Mouse (Mus musculus) liver, embryonic 12.5 days (tissue): ENCODE data around the gene H60c. TPM values are rescaled to one million over a fixed set of nuclear protein-coding genes. Genes with fewer than 3 reads are reported as not detected.

Experiments
- ATAC-seq: fragments of 200-750 bp; cut with Nextera tagmentation; 2 replicates; pipeline ENCODE4 v1.8.0; 2017; ENCODE audit warnings: moderate number of reproducible peaks, mild to moderate bottlenecking, moderate library complexity
- H3K27ac ChIP-seq: fragments of 300-500 bp; sonication (generic); 2 replicates; pipeline ENCODE4 v1.5.1; 2016; ENCODE audit warnings: mild to moderate bottlenecking
- H3K27me3 ChIP-seq: fragments of 300-500 bp; sonication (generic); replicated peaks from 2 replicates; pipeline ENCODE4 v1.6.1; 2016; ENCODE audit warnings: mild to moderate bottlenecking, moderate library complexity
- H3K36me3 ChIP-seq: fragments of 300-500 bp; sonication (generic); 2 replicates; pipeline ENCODE4 v1.6.1; 2016; ENCODE audit warnings: mild to moderate bottlenecking, moderate library complexity
- H3K4me1 ChIP-seq: fragments of 300-500 bp; sonication (generic); 2 replicates; pipeline ENCODE4 v1.6.1; 2016
- H3K4me2 ChIP-seq: fragments of 300-500 bp; sonication (generic); 2 replicates; pipeline ENCODE4 v1.6.1; 2016; ENCODE audit warnings: mild to moderate bottlenecking, moderate library complexity
- H3K4me3 ChIP-seq: fragments of 300-500 bp; sonication (generic); 2 replicates; pipeline ENCODE4 v1.5.1; 2016; ENCODE audit warnings: mild to moderate bottlenecking, moderate library complexity
- H3K9ac ChIP-seq: fragments of 300-500 bp; sonication (generic); 2 replicates; pipeline ENCODE4 v1.6.1; 2016; ENCODE audit warnings: mild to moderate bottlenecking, moderate library complexity
- H3K9me3 ChIP-seq: fragments of 300-500 bp; sonication (generic); replicated peaks from 2 replicates; pipeline ENCODE4 v1.6.1; 2016; ENCODE audit warnings: mild to moderate bottlenecking, moderate library complexity
- WGBS: fragments of 180-500 bp; shearing (Covaris S2); methylation state at CpG from one replicate; pipeline ENCODE4 v1.1.7; 2016; ENCODE audit not compliant: insufficient replicate concordance; 5-methylcytosine and 5-hydroxymethylcytosine counted together
- polyA plus RNA-seq: library from polyadenylated mRNA; unstranded; fragments of >200 nt; fragmentation: Nextera tagmentation; extraction: Ambion mirVana; gene quantifications from 2 replicates; pipeline ENCODE4 v1.2.1, GENCODE M21; 2016

The H60c gene
- polyA plus RNA-seq, 1 experiment from 2014 or later, result not detected

DNA sequence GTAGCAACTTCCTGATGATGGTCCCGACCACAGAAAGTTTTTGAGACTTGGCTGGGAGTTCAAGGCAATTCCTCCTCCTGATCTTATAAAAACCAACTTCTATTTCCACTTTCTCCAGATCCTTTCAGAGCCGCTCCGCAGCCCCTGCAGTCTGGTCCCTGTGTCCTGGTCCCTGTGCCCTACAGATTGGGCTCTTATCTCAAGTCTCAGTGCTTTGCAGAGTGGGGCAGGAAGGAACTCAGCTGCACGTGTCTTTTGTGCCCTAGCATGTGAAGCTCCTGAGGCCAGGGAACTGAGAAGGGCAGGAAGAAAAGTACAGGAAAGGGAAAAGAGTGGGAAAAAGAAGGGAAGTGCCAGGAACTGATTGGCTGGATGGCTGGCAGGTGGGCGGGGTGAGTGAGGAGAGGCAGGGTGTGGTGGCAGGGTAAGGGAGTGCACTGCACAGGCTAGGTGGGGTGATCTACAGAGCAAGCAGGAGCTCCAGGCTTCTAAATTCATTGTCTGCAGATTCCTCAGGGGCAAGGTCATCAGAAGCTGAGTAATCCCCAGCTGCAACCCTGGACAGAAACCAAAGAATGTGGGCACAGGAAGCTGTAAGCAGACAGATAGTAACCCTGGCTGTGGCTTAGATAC, 30.8 kb downstream of the H60c start:
- Histone ChIP-seq H3K36me3 (no peaks in the 10 kb centered on the region), H3K9me3 (no peaks in the 10 kb centered on the region), H3K4me1 (no peaks in the 10 kb centered on the region), H3K4me2 (no peak overlapping the region), H3K27me3 (no peaks in the 10 kb centered on the region), H3K9ac (no peak overlapping the region), H3K27ac (no peak overlapping the region), H3K4me3 (no peak overlapping the region)
- ATAC-seq, result peak; percentile 60; the same call in 1 of the 2 replicates
- 34% methylated on average over 5 of the region's 5 CpGs for WGBS

DNA sequence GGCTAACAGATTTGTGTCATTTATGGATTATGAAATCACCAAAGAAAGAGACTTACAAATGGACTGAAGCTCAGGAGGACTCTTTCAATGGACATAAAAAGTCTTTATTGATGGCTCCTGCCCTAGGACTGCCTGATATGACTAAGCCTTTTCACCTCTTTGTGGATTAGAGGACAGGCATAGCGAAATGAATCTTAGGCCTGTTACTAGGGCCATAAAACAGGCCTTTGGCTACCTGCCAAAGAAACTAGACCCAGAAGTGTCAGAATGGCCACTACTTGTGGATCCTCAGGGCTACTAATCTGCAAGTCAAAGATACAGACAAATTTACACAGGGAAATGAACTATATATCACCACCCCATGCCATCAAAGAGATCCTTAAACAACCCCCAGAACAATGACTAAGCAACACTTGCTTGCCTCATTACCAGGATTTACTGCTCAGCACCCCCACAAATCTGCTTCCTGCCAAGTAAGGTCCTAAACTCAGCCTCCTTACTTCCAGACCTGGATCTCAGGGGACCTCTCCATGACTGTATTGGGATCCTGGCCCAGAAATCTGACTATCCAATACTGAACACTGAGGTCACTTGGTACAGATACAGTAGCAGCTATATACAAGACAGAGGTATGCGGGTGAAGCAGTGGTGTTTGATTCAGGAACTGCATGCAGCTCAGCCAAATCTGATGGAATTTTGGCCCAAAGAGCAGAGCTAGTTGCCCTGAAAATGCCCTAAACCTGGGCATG, 39.0 kb downstream of the H60c start:
- Histone ChIP-seq H3K36me3 (no peaks in the 10 kb centered on the region), H3K9ac (no peak overlapping the region), H3K4me2 (no peak overlapping the region), H3K4me3 (no peak overlapping the region), H3K4me1 (no peaks in the 10 kb centered on the region), H3K27ac (no peak overlapping the region), H3K27me3 (no peaks in the 10 kb centered on the region), H3K9me3 (no peaks in the 10 kb centered on the region)
- 58% methylated on average over 2 of the region's 2 CpGs for WGBS
- ATAC-seq, result no peak

Other genes with a start within 250 kb of the H60c start
- 0.19 and 0.30 TPM in 2 replicates for gene Ppp1r14c, start 98.3 kb upstream of the H60c start, polyA plus RNA-seq